Mouse (Mus musculus) cortical plate, adult 2 months (tissue): ENCODE measurements around the gene Hoxd11. TPM values are rescaled to one million over a fixed set of nuclear protein-coding genes. Genes with fewer than 3 reads are reported as not detected.

ENCODE experiments used
- H3K27ac ChIP-seq: fragments of 200-500 bp; 2 replicates; pipeline ENCODE4 v1.5.1; 2012; ENCODE audit warnings: low read length, control low read depth, inconsistent platforms; ENCODE audit not compliant: insufficient read depth
- H3K4me1 ChIP-seq: fragments of 200-500 bp; 2 replicates; pipeline ENCODE4 v1.6.1; 2011; ENCODE audit warnings: low read length; ENCODE audit not compliant: control insufficient read depth, insufficient read depth
- H3K4me3 ChIP-seq: fragments of 200-500 bp; 2 replicates; pipeline ENCODE4 v1.5.1; 2011; ENCODE audit warnings: mild to moderate bottlenecking, low read length, control low read depth; ENCODE audit not compliant: insufficient read depth
- CTCF ChIP-seq: fragments of 200-500 bp; IDR thresholded peaks from 2 replicates; pipeline ENCODE4 v1.5.1; 2011; ENCODE audit warnings: mild to moderate bottlenecking, control low read depth, low read length; ENCODE audit not compliant: insufficient read depth; ENCODE audit errors: extremely low read depth
- POLR2A ChIP-seq: fragments of 200-500 bp; IDR thresholded peaks from 2 replicates; pipeline ENCODE4 v1.6.1; 2011; ENCODE audit warnings: mild to moderate bottlenecking, low read length, control low read depth; ENCODE audit not compliant: insufficient read depth; ENCODE audit errors: extremely low read depth
- polyA plus RNA-seq: library from polyadenylated mRNA; depleted of rRNA; stranded (reverse); fragments of >200 nt; gene quantifications from 2 replicates; pipeline ENCODE4 v1.2.3, GENCODE M21; 2012; rRNA removed

The Hoxd11 gene
- polyA plus RNA-seq, result not detected in 2 replicates

DNA sequence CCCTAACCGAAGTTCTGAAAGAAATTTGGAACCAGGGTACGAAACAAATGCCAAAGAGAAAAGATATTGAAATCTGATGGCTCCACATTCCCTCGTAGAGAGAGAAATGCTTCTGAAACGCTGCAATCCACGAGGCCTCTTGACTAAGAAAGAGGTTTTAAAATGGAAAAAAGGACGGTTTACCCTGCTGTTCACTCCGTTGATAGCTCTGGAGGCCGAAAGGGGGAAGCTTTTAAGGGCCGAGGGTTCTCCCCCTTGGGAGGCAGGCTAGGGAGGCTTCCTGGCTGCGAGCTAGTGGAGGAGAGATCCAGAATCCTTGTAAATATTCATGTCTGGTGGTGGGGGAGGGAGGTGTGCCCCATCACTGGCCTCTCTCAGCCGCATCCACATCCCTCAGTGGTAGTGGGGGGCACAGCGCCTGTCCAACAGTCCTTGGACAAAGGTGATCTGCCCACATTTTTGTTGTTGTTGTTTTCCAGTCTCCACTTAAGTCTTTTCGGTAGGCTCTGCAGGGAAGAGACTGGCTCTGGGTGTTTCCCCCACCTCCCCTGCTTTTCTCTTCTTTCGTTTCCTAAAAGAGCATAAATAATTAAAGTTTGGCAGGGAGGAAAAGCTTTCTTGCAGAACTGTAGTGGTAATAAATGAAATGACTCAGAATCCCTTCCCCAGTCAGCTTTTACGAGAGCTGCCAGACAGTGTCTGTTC, at the start of gene Hoxd11:
Gene Hoxd11 (plus strand): TSS at position 667 of the 705 bp plus-strand sequence.
- no peaks in the 10 kb centered on the region for H3K4me1 ChIP-seq

GRCm38 (mm10) chr2:74635412-74635811, 43.9 kb upstream of the Hoxd11 start:
- H3K4me3 ChIP-seq, result no peak overlapping the region
- no peaks in the 10 kb centered on the region for H3K4me1 ChIP-seq
- TF ChIP-seq CTCF, result no peak
- TF ChIP-seq POLR2A, result no peak
- H3K27ac ChIP-seq, result no peak overlapping the region

More for the DNA sequence above, at the start of gene Hoxd11:
- no peak within 1 kb of the TSS for H3K27ac ChIP-seq
- H3K4me3 ChIP-seq, result no peak within 1 kb of the TSS
- TF ChIP-seq CTCF (no peak), POLR2A (no peak)

GRCm38 (mm10) chr2:74642431-74642830, 36.9 kb upstream of the Hoxd11 start:
- Histone ChIP-seq H3K27ac (no peak overlapping the region), H3K4me1 (no peaks in the 10 kb centered on the region), H3K4me3 (no peak overlapping the region)
- TF ChIP-seq POLR2A (no peak), CTCF (no peak)

- no peak for TF ChIP-seq CTCF
- TF ChIP-seq POLR2A, result no peak
- Histone ChIP-seq H3K4me3 (no peak overlapping the region), H3K4me1 (no peaks in the 10 kb centered on the region), H3K27ac (no peak overlapping the region)
Observed at GRCm38 (mm10) chr2:74645631-74646030, 33.7 kb upstream of the Hoxd11 start.

DNA sequence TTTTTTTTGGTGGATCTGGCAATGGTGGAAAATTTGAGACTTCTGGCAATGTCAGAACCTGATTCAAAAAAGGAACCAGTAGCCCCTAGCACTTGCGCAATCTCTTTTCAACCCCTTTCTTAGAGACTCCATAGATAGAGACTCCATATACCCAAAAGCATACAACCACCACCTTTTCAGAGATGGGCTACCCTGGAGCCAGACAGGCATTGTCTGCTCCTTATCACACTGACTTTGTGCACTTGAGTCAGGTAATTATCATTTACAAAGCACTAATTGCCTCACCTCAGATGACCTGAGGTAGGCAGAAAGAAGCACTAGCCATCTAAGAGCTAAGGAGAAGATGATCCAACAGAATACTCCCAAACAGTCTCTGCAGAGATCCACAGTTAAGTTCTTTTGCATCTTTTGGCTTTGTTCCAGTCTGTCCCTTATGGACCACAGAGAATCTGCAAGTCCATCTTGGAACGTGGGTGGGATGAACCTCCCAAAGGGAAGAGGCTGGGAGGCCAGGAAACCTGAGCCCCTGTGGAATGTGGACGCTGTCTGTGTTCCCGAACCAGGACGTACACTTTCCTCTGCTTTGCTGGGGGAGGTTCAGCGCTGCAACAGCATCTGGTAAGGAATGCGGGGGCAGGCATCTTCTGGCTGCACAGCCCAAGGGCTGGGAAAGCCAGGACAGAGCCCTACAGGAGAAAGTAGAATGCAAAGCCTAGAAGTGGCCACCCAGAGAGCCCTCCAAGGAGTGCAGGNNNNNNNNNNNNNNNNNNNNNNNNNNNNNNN, 32.1 kb upstream of the Hoxd11 start:
- H3K27ac ChIP-seq, result no peak overlapping the region
- TF ChIP-seq CTCF, result no peak
- TF ChIP-seq POLR2A, result no peak
- no peaks in the 10 kb centered on the region for H3K4me1 ChIP-seq
- no peak overlapping the region for H3K4me3 ChIP-seq

DNA sequence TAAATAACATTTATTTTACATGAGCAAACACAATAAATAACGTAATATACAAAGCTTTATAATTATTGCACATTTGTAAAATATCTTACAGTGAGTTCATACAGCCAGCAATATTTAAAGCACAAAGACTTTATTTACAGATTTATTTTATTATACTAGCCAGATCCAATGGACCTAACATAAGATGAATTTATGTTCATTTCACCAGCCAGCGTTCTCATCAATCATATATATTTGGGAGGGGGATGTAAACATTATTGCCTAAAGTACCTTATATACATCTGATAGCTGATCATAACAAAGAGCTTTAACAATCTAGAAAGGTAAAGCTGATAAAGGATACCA, 26.4 kb upstream of the Hoxd11 start:
- H3K4me3 ChIP-seq, result no peak overlapping the region
- H3K4me1 ChIP-seq, result no peaks in the 10 kb centered on the region
- TF ChIP-seq CTCF, result no peak
- TF ChIP-seq POLR2A, result no peak
- H3K27ac ChIP-seq, result no peak overlapping the region

GRCm38 (mm10) chr2:74653781-74654535, 25.4 kb upstream of the Hoxd11 start:
- TF ChIP-seq CTCF (no peak), POLR2A (no peak)
- H3K4me3 ChIP-seq, result no peak overlapping the region
- H3K27ac ChIP-seq, result no peak overlapping the region
- H3K4me1 ChIP-seq, result no peaks in the 10 kb centered on the region

DNA sequence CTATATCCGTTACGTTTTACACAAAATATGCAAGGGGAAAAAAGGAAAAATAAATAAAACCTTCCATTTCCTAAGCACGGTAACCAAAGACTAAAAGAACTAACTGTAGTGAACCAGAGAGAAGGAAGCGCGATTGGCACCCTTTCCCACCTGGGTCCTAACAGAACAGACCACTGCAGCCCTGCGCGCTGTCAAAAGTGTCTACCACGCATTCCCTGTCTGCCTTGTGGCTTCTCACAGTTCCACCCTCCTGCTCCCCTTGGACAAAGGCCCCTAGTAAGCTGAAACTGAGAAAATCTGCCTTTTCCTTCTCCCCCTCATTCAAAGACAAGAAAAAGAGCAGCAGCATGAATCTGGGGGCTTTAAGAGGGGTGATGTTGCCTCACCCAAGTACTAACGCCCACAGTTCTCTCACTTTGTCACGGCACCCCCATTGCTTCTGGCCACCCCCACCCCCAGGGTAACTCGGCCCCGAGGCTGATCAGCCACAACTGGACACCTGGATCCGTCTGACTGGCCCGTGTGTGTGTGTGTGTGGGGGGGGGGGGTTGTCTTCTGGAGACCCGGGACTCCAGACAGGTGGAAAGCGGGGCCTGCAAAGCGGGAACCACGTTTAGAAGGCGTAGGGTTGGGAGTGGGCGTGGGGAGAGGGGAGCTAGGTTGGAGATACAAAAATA, 24.5 kb upstream of the Hoxd11 start:
- Histone ChIP-seq H3K4me3 (no peak overlapping the region), H3K27ac (no peak overlapping the region), H3K4me1 (no peaks in the 10 kb centered on the region)
- TF ChIP-seq POLR2A, result no peak
- no peak for TF ChIP-seq CTCF

DNA sequence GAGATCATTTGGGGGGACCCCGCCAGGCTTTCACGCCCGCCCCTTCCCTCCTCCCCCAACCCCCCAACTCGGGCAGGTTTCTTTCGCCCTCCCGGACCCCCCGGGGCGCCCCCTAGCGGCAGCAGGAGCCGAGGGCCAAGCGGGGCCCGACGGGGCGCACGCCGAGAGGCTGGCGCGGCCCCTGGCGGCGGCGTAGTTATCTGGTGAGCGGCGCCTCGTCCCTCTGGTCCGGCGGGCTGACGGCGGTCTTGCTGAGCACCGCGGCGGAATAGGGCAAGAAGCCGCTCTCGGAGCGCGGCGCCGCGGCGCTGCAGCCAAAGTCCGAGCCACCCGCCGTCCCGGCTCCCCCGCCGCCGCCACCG, 24.0 kb upstream of the Hoxd11 start:
- Histone ChIP-seq H3K4me1 (no peaks in the 10 kb centered on the region), H3K4me3 (no peak overlapping the region), H3K27ac (no peak overlapping the region)
- TF ChIP-seq CTCF (no peak), POLR2A (no peak)
